Mouse (Mus musculus): ENCODE results near the gene Gm20937. TPM values are rescaled to one million over a fixed set of nuclear protein-coding genes. Genes with fewer than 3 reads are reported as not detected.
"Not testable (repeated sequence)": the region's sequence is repeated elsewhere in the genome, so short reads cannot be mapped to it uniquely, and the experiment has no call there.

Gene Gm20937
- polyA plus RNA-seq (2015; fragmentation: Nextera tagmentation; extraction: Ambion mirVana): not detected in 2 replicates

- H3K9me3 ChIP-seq (replicated peaks): not testable (repeated sequence)
These were observed at the start of gene Gm20937 for GRCm38 (mm10) chrY:68294798-68295197. Gm20937 (minus strand) TSS chrY:68294898.

More at GRCm38 (mm10) chrY:68294798-68295197, at the start of gene Gm20937:
- not testable (repeated sequence) for H3K4me1 ChIP-seq (replicated peaks); ATAC-seq (ENCODE audit: low read depth); H3K27me3 ChIP-seq; DNase-seq; H3K4me3 ChIP-seq (replicated peaks); H3K4me2 ChIP-seq; H3K9ac ChIP-seq; H3K27ac ChIP-seq; H3K36me3 ChIP-seq
- WGBS (ENCODE audit: insufficient replicate concordance): no CpG with 5 or more reads among the region's 6 CpGs

Other genes starting within 250 kb of the Gm20937 start
- gene Gm20816, start 243.1 kb upstream of the Gm20937 start, polyA plus RNA-seq (2015; fragmentation: Nextera tagmentation; extraction: Ambion mirVana): not detected in 2 replicates

Data from liver, embryonic 13.5 days (tissue).